Mouse (Mus musculus) ES-E14 (cell line): ENCODE results near the gene Olfr1385. TPM values are rescaled to one million over a fixed set of nuclear protein-coding genes. Genes with fewer than 3 reads are reported as not detected.
"Not testable (repeated sequence)": the region's sequence is repeated elsewhere in the genome, so short reads cannot be mapped to it uniquely, and the experiment has no call there.

Experiments
- DNase-seq: peaks from one replicate; pipeline ENCODE4 v3.0.0-alpha.2; 2013; ENCODE audit warnings: low read depth, low spot score
- H3K27ac ChIP-seq: 2 replicates; pipeline ENCODE4 v1.5.1; 2012; ENCODE audit warnings: low read depth, mild to moderate bottlenecking, low read length, moderate library complexity, mixed read lengths; ENCODE audit not compliant: poor library complexity, insufficient read depth, severe bottlenecking
- H3K36me3 ChIP-seq: 2 replicates; pipeline ENCODE4 v1.6.1; 2012; ENCODE audit warnings: mild to moderate bottlenecking, low read length, moderate library complexity, mixed read lengths; ENCODE audit not compliant: control insufficient read depth, poor library complexity, insufficient read depth, severe bottlenecking
- H3K4me1 ChIP-seq, 2 experiments: fragments of 150-350 bp in 1 of 2; sonication (generic) in 1 of 2; 2 replicates each; pipeline ENCODE4 v1.6.1; 2012; ENCODE audit warnings: low read length in 2 of 2, mild to moderate bottlenecking in 1 of 2, mixed read lengths in 1 of 2; ENCODE audit not compliant: control insufficient read depth in 2 of 2, insufficient read depth in 2 of 2, poor library complexity in 1 of 2
- H3K4me3 ChIP-seq, 2 experiments: fragments of 150-350 bp in 1 of 2; sonication (generic) in 1 of 2; 2 replicates each; pipeline ENCODE4 v1.5.1; 2012; ENCODE audit warnings: low read length in 2 of 2, low read depth in 1 of 2, mild to moderate bottlenecking in 1 of 2, mixed read lengths in 1 of 2; ENCODE audit not compliant: insufficient read depth in 1 of 2, poor library complexity in 1 of 2, severe bottlenecking in 1 of 2
- H3K9ac ChIP-seq: 2 replicates; pipeline ENCODE4 v1.6.1; 2012; ENCODE audit warnings: low read depth, mild to moderate bottlenecking, low read length, mixed read lengths; ENCODE audit not compliant: poor library complexity, insufficient read depth, severe bottlenecking
- H3K9me3 ChIP-seq: fragments of 150-350 bp; sonication (generic); 2 replicates; pipeline ENCODE4 v1.6.1; 2012; ENCODE audit warnings: low read depth, mild to moderate bottlenecking, low read length; ENCODE audit not compliant: control insufficient read depth, insufficient read depth
- CHD2 ChIP-seq: IDR thresholded peaks from 2 replicates; pipeline ENCODE4 v1.6.1; 2014; ENCODE audit warnings: mild to moderate bottlenecking, low read depth, low read length, inconsistent platforms
- HCFC1 ChIP-seq: IDR thresholded peaks from 2 replicates; pipeline ENCODE4 v1.6.1; 2012; ENCODE audit warnings: low read length, inconsistent platforms, borderline replicate concordance; ENCODE audit not compliant: insufficient read depth
- MAFK ChIP-seq: IDR thresholded peaks from 2 replicates; pipeline ENCODE4 v1.6.1; 2014; ENCODE audit warnings: mild to moderate bottlenecking, low read depth, low read length, inconsistent platforms; ENCODE audit not compliant: insufficient read depth
- ZC3H11A ChIP-seq: IDR thresholded peaks from 2 replicates; pipeline ENCODE4 v1.6.1; 2012; ENCODE audit warnings: low read depth, mild to moderate bottlenecking, inconsistent platforms, low read length, borderline replicate concordance
- ZNF384 ChIP-seq: IDR thresholded peaks from 2 replicates; pipeline ENCODE4 v1.6.1; 2012; ENCODE audit warnings: low read depth, low read length, inconsistent platforms
- in situ Hi-C, 2 experiments: fragments of 600-800 bp; cut with MboI; formaldehyde crosslinking; loops; one replicate each; pipeline ENCODE4 v1.15.1; 2025; ENCODE audit warnings: low sequenced_read_pairs in 2 of 2, inconsistent platforms in 1 of 2; ENCODE audit not compliant: unreplicated experiment in 2 of 2
- total RNA-seq: library from RNA; depleted of rRNA; stranded (reverse); fragments of 300-350 nt; gene quantifications from 2 replicates; pipeline ENCODE4 v1.2.3, GENCODE M21; 2012; rRNA removed

The Olfr1385 gene
- total RNA-seq, 1 experiment = 0.04 TPM

- H3K9me3 ChIP-seq = no peaks in the 10 kb centered on the region
- no peak for TF ChIP-seq ZNF384
- no peak for TF ChIP-seq HCFC1
- TF ChIP-seq CHD2 = no peak
- TF ChIP-seq MAFK = no peak
- TF ChIP-seq ZC3H11A = no peak
- no peak within 1 kb of the TSS for H3K9ac ChIP-seq
- no peak within 1 kb of the TSS for H3K27ac ChIP-seq
- DNase-seq = no peak
- H3K4me1 ChIP-seq = no peaks in the 10 kb centered on the region
- no peaks in the 10 kb centered on the region for H3K36me3 ChIP-seq
- in situ Hi-C loops = no loop called here
- no peak within 1 kb of the TSS for H3K4me3 ChIP-seq
Observed at GRCm38 (mm10) chr11:49519348-49519747, 30.5 kb downstream of the Olfr1385 start, which contains the start of gene Olfr1383. TSS of gene Olfr1383 (plus strand) at chr11:49519648.

DNA sequence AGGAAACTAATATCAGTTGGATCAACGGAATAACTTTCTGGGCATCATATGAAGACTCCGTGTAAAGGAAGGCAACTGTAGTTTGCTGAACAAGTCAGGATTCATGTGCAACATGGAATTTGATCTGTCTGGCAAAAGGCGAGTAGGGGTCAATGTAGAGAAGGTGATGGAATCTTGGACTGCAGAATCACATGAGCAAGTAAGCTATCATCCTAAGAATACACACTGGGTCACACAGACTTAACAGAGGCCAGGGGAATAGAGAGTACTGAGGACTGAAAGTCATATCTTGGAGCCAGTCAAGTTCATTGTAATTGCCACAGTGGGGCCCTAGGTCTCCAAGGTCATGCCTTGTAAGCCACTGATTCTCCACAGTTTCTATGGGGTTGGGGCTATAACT, 39.1 kb downstream of the Olfr1385 start, which contains the start of gene Olfr1382:
Gene Olfr1382 (plus strand): TSS at position 301 of the 400 bp plus-strand sequence.
- Histone ChIP-seq H3K4me1 (no peaks in the 10 kb centered on the region), H3K36me3 (no peaks in the 10 kb centered on the region), H3K4me3 (no peak within 1 kb of the TSS), H3K9me3 (no peaks in the 10 kb centered on the region), H3K9ac (no peak within 1 kb of the TSS), H3K27ac (no peak within 1 kb of the TSS)
- TF ChIP-seq HCFC1 (no peak), ZC3H11A (no peak), CHD2 (no peak), ZNF384 (no peak)
- in situ Hi-C loops = no loop called here
- DNase-seq = no peak

GRCm38 (mm10) chr11:49532761-49533160, 43.9 kb downstream of the Olfr1385 start:
- H3K27ac ChIP-seq = no peak overlapping the region
- no peaks in the 10 kb centered on the region for H3K9me3 ChIP-seq
- no peak for TF ChIP-seq ZNF384
- TF ChIP-seq CHD2 = no peak
- no peak for TF ChIP-seq ZC3H11A
- no peak for TF ChIP-seq MAFK
- TF ChIP-seq HCFC1 = no peak
- no peak overlapping the region for H3K9ac ChIP-seq
- no peaks in the 10 kb centered on the region for H3K36me3 ChIP-seq
- in situ Hi-C loops = no loop called here
- no peaks in the 10 kb centered on the region for H3K4me1 ChIP-seq
- H3K4me3 ChIP-seq = no peak overlapping the region
- no peak for DNase-seq

- DNase-seq, H3K4me3 ChIP-seq, H3K4me1 ChIP-seq, in situ Hi-C loops, H3K9me3 ChIP-seq, H3K36me3 ChIP-seq, H3K27ac ChIP-seq, H3K9ac ChIP-seq: not testable (repeated sequence)
Observed at GRCm38 (mm10) chr11:49536631-49537030, 47.8 kb downstream of the Olfr1385 start.

DNA sequence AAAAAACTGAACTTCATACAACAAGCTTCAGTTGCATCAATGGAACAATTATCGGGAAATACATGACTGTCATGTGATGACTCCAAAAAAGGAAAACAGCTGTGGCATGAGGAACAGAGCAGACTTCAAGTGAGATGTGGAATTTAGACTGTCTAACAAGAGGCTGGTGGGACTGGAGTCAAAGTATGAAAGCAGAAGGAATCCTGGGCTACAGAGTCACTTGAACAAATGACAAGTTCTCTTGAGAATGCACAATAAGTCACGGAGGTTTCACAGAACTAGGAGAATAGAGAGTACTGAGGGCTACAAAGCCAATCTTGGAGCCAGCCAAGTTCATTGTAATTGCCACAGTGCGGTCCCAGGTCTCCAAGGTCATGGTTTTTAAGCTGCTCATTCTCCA, 54.3 kb downstream of the Olfr1385 start, which contains the start of gene Olfr1381:
Gene Olfr1381 (plus strand): TSS at position 301 of the 400 bp plus-strand sequence.
- H3K27ac ChIP-seq, H3K36me3 ChIP-seq, DNase-seq, H3K9ac ChIP-seq, H3K4me1 ChIP-seq, in situ Hi-C loops, H3K4me3 ChIP-seq, H3K9me3 ChIP-seq: not testable (repeated sequence)

Other genes starting within 250 kb of the Olfr1385 start
- 43.1 and 54.2 TPM in 2 replicates for gene Mgat1, start 244.9 kb upstream of the Olfr1385 start, total RNA-seq
- not detected in 2 replicates for gene Olfr1393, start 210.8 kb upstream of the Olfr1385 start, total RNA-seq
- not detected in 2 replicates for gene Olfr1392, start 203.8 kb upstream of the Olfr1385 start, total RNA-seq
- not detected in 2 replicates for gene Olfr10, start 184.3 kb upstream of the Olfr1385 start, total RNA-seq
- not detected in 2 replicates for gene Olfr1391, start 166.3 kb upstream of the Olfr1385 start, total RNA-seq
- gene Olfr1390, start 153.9 kb upstream of the Olfr1385 start, total RNA-seq = not detected in 2 replicates
- gene Olfr1389, start 66.0 kb upstream of the Olfr1385 start, total RNA-seq = not detected in 2 replicates
- 8.4 and 9.4 TPM in 2 replicates for gene Olfr1388, start 52.4 kb upstream of the Olfr1385 start, total RNA-seq
- gene Olfr1387, start 33.7 kb upstream of the Olfr1385 start, total RNA-seq = not detected in 2 replicates
- gene Olfr1386, start 24.0 kb upstream of the Olfr1385 start, total RNA-seq = not detected in 2 replicates
- not detected in 2 replicates for gene Olfr1384, start 17.7 kb downstream of the Olfr1385 start, total RNA-seq
- not detected in 2 replicates for gene Olfr1383, start 30.6 kb downstream of the Olfr1385 start, total RNA-seq
- gene Olfr1382, start 39.2 kb downstream of the Olfr1385 start, total RNA-seq = not detected in 2 replicates
- gene Olfr1381, start 54.4 kb downstream of the Olfr1385 start, total RNA-seq = not detected in 2 replicates
- not detected in 2 replicates for gene Olfr1380, start 67.8 kb downstream of the Olfr1385 start, total RNA-seq
- gene Flt4, start 120.2 kb downstream of the Olfr1385 start, total RNA-seq = 4.3 and 6.7 TPM in 2 replicates
- 1.4 and 1.6 TPM in 2 replicates for gene Scgb3a1, start 174.5 kb downstream of the Olfr1385 start, total RNA-seq
- gene Cnot6, start 223.7 kb downstream of the Olfr1385 start, total RNA-seq = 39.4 and 45.8 TPM in 2 replicates